Mouse (Mus musculus): ENCODE measurements around the gene Erf.
A peak's percentile ranks its signal among the peaks of the same experiment; 100 is the strongest.
"Not testable (repeated sequence)": the region's sequence is repeated elsewhere in the genome, so short reads cannot be mapped to it uniquely, and the experiment has no call there.

Erf gene

DNA sequence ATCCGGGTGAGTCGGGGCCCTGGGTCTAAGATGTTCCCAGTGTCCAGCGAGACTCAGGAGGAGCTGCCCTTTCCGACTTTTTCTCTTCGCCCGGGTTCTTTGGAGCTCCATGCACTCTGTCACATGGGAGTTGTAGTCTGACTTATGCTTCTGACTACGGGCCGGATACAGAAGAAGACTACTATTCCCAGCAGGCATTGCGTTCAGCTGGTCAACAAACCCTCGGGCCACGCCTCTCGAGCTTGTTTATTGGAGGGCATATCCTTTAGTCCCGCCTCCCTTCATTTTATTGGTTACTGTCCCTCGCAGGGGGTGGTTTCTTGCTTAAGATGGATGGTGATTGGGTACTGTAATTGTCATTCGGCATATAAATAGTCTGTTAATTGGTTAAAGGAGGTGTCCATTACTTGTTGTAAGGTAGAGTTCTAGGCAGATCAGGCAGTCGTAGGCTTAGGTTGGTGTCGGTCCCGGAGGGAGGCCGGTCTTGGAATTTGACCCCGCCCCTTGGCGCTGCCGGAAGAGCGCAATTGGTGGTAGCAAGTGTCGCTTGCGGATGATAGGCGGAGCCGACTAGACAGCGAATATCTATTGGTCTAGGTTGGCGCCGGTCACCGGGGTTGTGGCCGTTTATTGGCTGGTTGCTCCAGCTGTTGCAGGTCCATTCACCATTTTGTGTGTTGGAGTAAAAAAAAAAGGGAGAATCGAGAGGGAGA is 17.3 kb upstream of the Erf start:
- peak; percentile 99 to 100 for DNase-seq (ENCODE audit: low spot score in 2 of 2)

DNA sequence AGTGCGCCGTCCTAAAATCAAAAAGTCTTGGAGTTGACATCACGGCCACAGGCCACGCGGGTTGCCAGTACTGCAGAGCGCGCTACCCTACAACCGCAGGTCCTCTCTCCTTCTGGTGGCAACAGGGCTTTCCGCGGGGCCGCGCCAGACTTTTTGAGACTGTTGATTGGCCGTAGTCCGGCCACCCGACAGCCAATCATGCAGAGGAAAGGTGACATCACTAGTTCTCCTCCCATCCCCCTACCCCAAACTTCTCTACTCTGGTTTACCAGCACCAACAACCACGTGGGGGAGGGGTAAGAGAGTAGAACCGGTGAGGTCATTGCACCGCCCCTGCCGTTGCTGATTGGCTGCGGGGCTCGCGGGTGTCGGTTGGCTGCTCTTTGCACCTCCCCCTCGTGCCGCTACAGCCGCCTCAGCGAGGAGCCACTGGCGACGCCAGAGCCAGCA is 16.8 kb upstream of the Erf start, which contains the start of gene Cic:
Cic (plus strand) TSS at position 404 of the 450 bp plus-strand sequence.
- DNase-seq (ENCODE audit: low spot score in 2 of 2): peak; percentile 99 to 100

DNA sequence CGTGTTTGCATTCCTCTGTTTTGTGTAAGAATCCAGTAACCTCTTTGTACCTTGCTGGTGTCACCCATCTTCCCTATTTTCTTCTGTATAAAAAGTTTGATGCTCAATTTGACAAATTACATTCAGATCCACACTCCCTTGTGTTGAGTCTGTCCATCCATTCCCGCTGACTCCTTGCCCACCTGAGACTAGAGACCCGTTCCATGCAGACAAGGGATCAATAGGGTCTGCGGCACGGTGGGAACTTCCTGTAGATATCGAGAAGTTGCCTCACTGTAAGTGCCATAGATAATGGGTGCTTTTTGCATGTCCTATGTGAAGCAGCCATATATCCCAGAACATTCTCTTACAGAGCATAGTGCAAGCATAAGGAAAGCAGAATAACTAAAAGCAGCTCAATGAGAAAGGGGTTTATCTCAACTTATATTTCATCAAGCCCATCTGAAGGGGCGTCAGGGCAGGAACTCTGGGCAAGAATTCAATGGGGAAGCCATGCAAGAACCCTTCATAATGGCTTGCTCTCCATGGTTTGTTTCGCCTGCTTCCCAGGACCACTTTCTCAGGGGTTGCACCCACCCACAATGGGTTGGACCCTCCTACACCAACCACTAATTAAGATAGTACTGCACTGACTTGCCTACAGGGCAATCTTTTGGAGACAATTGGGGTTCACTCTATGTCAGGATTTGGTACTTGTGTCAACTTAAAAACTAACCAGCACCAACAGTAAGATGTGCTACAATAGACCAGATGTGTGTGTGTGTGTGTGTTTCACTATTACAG is 15.8 kb upstream of the Erf start:
- DNase-seq (ENCODE audit: low spot score in 2 of 2): no peak

DNA sequence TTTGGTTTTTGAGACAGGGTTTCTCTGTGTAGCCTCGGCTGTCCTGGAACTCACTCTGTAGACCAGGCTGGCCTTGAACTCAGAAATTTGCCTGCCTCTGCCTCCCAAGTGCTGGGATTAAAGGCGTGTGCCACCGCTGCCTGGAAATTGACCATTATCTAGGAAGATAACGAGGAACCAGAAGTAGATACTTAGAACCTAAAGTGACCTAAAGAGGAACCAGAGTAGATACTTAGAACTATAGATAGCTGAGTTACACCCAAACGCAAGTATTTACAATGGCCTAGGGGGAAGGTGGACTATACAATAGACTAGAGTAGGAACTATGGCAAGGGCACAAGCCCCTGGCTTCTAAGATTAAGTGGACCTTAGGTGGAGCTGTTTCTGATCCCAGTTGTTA is 15.2 kb upstream of the Erf start:
- DNase-seq (ENCODE audit: low spot score in 2 of 2): not testable (repeated sequence)

DNA sequence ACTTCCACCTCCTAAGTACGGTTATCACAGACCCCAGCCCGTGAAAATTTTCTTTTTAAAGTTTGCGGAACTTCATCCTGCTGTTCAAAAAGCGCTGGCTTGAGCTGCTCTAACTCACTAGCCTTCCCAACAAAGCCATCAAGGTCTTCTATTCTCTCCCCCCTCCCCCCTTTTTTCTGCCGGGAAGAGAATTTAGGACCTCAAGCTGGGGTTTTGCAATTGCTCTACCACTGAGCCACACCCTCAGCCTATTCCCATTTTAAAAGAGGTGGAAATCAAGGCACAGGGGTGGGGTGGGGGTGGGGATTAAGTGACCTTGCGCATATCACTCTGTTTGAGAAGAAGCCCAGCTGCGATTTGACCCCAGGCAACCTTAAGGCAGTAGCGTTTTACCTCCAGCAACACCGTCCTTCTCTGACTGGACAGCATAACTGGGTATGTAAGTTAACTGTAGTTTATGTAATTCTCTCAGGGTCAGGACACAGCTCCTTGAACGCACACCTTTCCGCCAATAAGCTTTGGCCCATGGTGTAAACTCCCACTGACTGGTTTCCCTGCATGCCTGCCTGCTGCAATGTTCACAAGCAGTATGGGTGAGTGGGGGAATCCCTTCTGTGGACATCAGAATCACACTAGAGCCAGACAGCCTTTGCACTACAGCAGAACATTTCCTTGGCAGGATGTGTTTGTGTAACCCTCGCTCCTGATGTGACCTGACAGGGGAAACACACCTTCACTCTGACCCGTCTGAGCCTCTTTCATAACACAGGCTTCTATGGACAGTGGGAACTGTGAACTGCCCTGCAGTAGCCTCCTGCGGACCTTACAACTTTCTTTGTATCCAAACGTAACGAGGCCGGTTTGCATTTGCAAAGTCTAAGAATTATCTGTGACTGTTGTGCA is 13.7 kb upstream of the Erf start:
- DNase-seq (ENCODE audit: low spot score in 2 of 2): no peak

DNA sequence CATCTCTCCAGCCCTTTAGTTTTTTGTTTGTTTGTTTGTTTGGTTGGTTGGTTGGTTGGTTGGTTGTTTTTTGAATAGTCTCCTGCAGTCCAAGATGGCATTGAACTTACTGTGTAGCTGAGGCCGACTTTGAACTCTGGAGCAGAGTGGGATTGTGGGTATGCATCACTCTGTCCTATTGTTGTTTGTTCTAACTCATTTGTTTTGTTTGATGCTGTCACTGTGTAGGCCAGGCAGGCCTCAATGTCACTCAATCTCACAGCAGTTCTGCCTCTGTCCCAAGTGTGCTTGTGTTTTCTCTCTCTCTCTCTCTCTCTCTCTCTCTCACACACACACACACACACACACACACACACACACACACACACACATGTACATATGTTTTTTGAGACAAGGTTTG is 11.3 kb upstream of the Erf start:
- no peak for DNase-seq (ENCODE audit: low spot score in 2 of 2)

DNA sequence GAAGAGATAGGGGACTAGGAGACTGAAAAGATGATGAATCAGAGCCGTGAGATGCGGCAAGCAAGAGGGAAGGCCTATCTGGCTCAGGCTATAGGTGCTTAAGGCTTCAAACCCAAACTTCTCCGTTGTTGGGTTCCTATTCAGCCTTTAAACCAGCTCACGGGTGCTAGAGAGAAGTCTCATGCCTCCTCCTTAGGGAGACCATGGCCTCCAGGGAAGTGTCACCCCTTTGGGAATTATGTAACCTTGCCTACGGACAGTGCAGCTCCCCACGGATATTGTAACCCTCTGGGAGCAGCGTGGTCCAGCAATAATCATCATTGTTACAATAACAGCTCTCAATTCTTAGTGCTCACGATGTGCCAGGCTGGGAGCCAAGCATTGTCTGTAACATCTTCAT is 1.3 kb upstream of the Erf start:
- DNase-seq (ENCODE audit: low spot score in 2 of 2): peak in 1 of 2 experiments; percentile 10

DNA sequence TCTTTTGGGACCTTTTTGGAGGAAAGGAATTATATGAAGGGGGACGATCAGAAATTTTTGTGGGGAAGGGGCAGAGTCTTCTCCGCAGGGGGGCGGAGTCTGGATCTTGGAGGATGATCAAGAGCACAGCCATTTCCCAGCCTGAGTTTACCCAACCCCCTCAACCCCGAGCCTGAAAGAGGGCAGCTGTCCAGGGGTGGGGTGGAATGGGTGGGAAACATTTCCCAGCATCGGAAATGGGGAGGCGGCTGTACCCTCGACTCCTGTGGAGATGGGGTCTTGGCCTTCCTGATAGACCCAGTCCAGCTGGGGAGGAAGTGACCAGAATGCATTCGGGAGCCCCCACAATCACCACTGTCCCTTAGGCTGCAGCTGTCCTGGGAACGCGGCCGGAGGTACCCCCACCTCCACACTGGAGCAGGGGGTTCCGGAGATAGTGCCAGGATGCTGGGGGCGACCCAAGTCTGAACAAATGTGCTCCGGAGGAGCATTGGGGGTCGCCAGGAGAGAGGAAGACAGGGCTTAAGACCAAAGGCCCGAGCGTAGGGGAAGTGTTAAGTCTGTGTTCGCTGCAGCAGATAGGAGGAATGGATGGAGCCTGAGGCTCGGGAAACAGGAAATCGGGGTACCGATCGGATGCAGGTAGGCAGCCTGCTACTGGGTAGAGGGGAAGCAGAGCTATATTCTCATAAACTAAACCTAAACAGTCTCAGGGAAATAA is 670 bp upstream of the Erf start:
- DNase-seq (ENCODE audit: low spot score in 2 of 2): peak; percentile 60 to 67

DNA sequence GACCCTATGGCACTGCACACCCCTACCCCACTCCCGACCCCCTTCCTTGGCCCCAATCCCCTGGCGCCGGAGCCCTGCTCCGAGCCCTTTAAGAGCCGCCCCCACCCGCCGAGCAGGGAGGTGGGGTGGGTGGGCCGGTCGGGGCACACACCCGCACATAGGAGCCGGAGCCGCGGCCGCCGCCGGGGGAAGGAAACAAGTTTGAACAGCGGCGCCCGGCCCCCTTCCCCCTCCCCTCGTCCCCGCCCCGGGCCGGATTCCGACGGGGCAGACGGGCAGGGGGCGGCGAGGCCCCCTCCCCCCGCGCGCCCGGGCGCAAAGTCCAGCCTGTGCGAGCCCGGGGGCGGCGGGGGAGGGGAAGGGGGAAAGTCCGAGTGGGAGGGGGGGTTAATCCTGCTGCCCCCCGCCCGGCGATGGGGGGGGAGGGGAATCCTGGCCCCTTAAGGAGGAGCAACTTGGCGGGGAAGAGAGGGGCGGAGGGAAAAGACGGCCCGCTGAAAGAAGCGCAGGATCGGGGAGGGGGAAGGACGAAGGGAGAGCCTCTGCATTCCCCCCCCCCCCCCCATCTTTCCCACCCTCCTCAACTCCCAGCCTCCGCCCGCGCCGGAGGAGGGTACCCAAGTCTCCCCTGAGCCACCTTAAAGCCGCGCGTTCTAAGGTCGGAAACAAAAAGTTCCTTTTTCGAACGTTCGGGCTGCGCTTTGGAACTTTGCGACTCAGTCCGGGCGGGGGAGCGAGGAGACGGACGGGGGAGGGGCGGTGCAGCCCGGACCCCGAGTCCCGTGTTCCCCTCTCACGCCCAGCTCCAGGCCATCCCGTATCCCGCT is 1.0 kb downstream of the Erf start:
- peak; percentile 72 to 76 for DNase-seq (ENCODE audit: low spot score in 2 of 2)

DNA sequence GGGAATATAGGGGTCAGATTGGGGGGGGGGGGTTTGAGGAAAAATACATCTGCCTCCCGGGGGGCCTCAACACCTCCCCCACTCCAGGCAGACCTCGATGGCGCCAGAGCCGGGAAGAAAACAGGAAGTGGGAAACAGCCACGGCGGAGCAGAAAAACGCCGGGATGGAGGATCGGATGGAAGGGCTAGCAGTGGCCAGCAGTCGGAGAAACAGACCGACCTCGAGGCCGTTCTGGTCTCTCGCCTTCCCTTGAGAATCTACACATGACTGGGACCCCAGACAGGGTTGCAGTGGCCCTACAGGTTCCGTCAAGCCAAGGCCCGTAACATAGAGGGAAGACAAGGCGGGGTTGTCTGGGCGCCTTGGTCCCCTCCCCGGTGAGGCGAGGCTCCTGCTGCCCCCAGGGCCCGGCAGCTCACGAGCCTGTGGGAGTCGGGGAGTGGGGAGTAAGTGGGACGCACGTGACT is 1.7 kb downstream of the Erf start:
- DNase-seq (ENCODE audit: low spot score in 2 of 2): peak in 1 of 2 experiments; percentile 31

DNA sequence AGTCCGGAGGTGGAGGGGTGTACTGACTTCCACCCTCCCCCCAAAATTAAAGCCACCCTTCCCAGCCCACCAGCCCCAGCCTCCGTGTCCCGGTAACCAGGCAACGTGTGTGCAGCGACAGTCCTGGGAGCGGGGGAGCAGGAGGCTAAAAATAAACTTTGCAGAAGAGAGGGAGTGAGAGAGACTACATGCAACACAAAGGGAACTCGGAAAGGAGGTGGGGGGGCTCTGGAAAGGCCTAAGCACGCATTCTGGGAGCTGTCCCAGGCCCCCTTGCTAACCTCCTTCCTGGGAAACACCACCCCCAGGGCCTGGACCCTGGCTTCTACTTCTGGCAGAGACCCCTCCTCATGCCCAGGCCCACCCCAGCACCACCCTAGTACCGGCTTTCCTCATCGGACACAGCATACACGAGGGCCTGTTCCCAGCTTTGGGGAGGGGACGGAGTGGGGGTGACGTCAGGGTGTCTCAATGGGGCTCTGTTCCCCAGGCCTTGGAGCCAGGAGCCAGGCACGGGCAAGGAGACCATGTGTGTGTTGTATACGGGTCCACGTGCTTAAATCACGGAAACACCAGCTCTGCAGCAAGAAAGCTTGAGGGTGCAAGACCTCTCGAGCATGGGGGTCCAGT is 2.4 kb downstream of the Erf start:
- DNase-seq (ENCODE audit: low spot score in 2 of 2): peak; percentile 78 to 82

DNA sequence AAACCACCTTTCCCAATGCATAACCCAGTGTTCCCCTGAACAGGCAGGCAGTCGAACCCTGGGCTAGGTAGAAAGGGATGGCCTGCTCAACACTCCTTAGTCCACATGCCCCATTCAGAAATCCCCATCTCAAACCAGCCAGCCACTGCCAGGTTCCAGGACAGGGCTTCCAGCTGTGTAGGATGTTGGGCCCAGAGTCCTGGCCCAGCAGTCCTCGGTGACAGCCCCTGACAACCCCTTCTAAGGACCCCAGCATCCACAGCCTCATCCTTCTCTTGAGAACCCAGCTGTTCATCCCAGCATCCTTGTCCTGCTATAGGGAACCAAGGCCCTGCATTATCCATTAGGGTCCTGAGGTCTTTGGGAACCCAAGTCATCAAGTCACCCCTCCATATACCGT is 3.1 kb downstream of the Erf start:
- DNase-seq (ENCODE audit: low spot score in 2 of 2): no peak

DNA sequence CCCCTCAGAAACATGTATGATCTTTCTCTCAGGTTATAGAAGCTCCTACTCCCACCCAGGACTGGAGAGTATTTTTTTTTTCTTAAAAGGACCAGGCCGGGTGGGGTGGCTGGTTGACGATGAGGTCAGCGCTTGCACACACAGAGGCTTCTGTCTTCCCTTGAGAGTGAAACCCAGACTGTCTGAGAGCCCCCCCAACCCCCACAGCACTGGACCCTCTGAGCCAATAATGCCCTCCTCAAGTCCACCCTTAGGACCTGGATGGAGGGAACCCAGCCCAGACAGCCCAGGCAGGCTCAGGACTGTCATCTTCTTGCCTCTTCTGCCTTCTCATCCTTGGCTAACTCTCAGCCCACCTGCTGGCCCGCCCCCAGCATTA is 3.8 kb downstream of the Erf start:
- no peak for DNase-seq (ENCODE audit: low spot score in 2 of 2)

DNA sequence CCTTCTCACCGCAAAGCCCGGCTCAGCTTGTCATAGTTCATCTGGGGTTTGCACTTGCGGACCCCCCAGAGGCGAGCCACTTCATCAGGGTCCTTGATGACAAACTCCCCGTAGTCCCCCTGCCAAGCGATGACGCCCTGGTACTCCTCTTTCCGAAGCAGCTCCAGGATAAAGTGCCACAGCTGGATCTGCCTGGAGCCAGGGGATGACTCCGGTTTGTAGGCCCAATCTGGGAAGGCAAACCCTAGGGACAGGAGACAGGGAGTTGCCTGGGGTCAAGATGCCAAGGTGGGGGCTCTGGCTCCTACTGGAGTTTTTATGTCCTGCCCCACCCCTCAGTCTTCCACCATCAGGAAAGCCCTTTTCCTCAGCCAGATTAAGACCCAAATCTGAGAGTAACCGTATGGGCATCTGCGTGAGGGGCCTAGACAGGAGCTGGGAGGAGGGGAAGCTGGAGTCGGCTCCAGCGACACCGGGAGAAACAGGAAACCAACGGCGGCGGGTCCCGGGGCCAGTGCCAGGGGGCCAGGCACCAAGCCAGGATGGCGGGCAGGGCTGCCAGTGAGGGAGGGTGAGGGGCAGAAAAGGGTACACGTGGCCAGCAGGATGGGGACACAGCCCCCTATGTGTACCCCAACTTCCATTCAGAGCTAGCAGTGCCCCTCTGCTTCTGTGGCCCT is 4.3 kb downstream of the Erf start:
- DNase-seq (ENCODE audit: low spot score in 2 of 2): peak; percentile 68 to 77

DNA sequence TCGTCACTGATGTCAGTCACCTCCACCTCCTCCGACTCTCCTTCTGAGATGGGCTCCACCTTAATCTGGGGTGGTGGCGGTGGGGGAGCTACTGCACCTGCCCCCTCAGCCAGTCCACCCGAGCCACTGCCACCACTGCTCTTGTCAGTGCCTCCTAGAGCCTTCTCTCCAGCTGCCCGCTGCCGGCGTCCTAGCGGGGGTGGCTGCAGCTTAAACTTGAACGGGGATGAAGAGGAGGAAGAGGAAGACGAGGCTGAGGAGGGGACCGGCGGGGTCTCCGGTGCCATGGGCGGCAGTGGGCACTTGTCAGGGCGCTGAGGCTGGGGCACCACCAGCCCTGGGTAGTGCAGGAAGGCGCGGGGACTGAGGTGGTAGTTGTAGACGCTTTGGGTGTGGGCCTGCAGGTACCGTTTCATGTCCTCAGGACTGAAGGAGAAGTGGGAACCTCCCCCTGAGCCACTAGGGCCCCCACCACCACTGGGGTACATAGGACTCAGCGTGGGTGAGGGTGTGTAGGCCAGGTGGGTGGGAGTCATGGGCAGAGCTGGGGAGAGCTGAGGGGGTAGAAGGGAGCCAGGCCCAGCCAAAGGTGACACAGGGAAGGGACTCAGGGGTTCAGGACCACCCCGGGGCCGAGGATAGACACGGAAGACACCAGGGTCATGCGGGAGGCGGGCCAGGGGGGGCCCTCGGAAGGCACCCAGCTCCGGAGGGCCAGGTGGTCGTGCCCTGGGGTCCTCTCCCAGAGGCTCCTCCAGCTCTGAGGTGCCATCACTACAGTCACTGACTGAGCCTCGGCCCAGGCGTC is 5.8 kb downstream of the Erf start:
- DNase-seq (ENCODE audit: low spot score in 2 of 2): no peak

DNA sequence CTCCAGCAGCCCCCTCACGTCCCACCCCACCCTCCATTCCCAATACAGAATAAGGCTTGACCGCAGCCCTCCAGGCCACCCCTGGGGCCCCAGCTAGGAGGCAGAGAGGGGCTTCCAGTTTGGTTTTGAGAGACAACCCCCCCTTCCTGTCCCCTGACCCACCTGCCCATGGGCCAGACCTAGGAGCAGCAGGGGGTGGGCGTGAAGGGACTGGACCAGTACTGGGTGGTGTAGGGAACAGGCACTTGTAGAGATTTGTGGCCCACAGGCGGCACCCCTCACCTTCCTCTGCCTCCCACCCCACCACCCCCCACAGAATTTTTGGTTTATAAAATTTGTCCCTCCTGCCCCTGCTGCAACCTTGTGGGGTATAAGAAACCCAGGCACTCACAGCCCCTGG is 7.2 kb downstream of the Erf start:
- DNase-seq (ENCODE audit: low spot score in 2 of 2): no peak

DNA sequence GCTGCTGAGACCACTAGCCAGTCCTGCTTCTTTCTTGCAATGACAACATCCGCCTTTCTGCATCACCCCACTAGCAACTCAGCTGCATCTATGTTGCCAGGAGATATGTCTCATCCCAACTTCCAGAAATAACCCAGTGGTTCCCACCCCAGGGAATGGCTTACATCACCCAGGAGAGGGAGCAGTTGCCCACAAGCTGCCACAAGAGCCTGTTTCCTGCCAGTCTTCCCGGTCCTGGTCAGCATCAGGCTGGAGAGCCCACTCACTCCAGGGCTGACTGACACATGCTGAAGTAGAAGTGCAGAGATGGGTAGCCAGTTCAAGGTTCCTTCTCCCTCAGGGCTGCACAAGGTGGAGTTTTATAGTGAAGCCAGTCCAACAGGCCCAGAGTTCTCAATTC is 9.5 kb downstream of the Erf start:
- peak; percentile 79 to 84 for DNase-seq (ENCODE audit: low spot score in 2 of 2)

DNA sequence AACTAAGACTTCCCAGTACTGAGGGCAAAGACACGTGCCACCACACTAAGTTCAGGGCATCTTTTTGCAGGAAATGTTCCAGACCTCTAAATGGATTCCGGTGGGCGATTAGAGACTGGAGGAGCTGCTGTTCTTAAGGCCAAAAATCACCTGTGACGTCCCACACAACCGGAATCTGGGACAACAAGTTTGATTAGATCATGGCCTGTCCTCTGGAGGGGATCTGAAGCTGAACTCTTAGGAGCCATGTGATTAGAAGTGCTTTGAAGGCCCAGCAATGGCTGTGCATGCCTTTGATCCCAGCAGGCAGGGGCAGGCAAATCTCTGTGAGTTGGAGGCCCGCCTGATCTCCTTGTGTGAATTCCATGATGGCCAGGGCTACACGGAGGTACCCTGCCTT is 9.9 kb downstream of the Erf start:
- DNase-seq (ENCODE audit: low spot score in 2 of 2): no peak
